Mouse (Mus musculus) stomach, embryonic 15.5 days (tissue): ENCODE data around the gene Gm10337. TPM values are rescaled to one million over a fixed set of nuclear protein-coding genes. Genes with fewer than 3 reads are reported as not detected.

Experiments
- ATAC-seq: fragments of 200-750 bp; cut with Nextera tagmentation; 2 replicates; pipeline ENCODE4 v1.8.0; 2017; ENCODE audit warnings: low read depth, moderate number of reproducible peaks, moderate TSS enrichment; ENCODE audit not compliant: insufficient read depth, low FRiP score
- H3K27ac ChIP-seq: fragments of 300-500 bp; sonication (generic); 2 replicates; pipeline ENCODE4 v1.5.1; 2015; ENCODE audit warnings: mild to moderate bottlenecking, inconsistent platforms
- H3K27me3 ChIP-seq: fragments of 300-500 bp; sonication (generic); replicated peaks from 2 replicates; pipeline ENCODE4 v1.6.1; 2015; ENCODE audit warnings: inconsistent platforms
- H3K36me3 ChIP-seq: fragments of 300-500 bp; sonication (generic); 2 replicates; pipeline ENCODE4 v1.6.1; 2015; ENCODE audit warnings: inconsistent platforms
- H3K4me1 ChIP-seq: fragments of 300-500 bp; sonication (generic); 2 replicates; pipeline ENCODE4 v1.6.1; 2015; ENCODE audit warnings: inconsistent platforms
- H3K4me2 ChIP-seq: fragments of 300-500 bp; sonication (generic); 2 replicates; pipeline ENCODE4 v1.6.1; 2015; ENCODE audit warnings: mild to moderate bottlenecking, inconsistent platforms
- H3K4me3 ChIP-seq: fragments of 300-500 bp; sonication (generic); replicated peaks from 2 replicates; pipeline ENCODE4 v1.5.1; 2015; ENCODE audit warnings: inconsistent platforms
- H3K9ac ChIP-seq: fragments of 300-500 bp; sonication (generic); 2 replicates; pipeline ENCODE4 v1.6.1; 2015; ENCODE audit warnings: inconsistent platforms
- H3K9me3 ChIP-seq: fragments of 300-500 bp; sonication (generic); 2 replicates; pipeline ENCODE4 v1.6.1; 2016; ENCODE audit warnings: inconsistent platforms
- WGBS: fragments of 180-500 bp; shearing (Covaris S2); methylation state at CpG from one replicate; pipeline ENCODE4 v1.1.7; 2015; 5-methylcytosine and 5-hydroxymethylcytosine counted together
- polyA plus RNA-seq: library from polyadenylated mRNA; unstranded; fragments of >200 nt; fragmentation: Nextera tagmentation; extraction: Ambion mirVana; gene quantifications from 2 replicates; pipeline ENCODE4 v1.2.1, GENCODE M21; 2015

Gene Gm10337
- polyA plus RNA-seq, 1 experiment from 2014 or later: 8.1 TPM

- no peaks in the 10 kb centered on the region for H3K4me1 ChIP-seq
- no peak overlapping the region for H3K4me2 ChIP-seq
- 88% methylated on average over 5 of the region's 5 CpGs for WGBS
- ATAC-seq: no peak
- H3K27ac ChIP-seq: no peak overlapping the region
- no peak overlapping the region for H3K4me3 ChIP-seq
- no peaks in the 10 kb centered on the region for H3K9me3 ChIP-seq
- peaks cover 57% of the 10 kb centered on the region for H3K36me3 ChIP-seq
- H3K9ac ChIP-seq: no peak overlapping the region
- no peaks in the 10 kb centered on the region for H3K27me3 ChIP-seq
Measured at GRCm38 (mm10) chr15:102500479-102500878, 3.0 kb upstream of the Gm10337 start.

- no peaks in the 10 kb centered on the region for H3K4me1 ChIP-seq
- no peak overlapping the region for H3K4me2 ChIP-seq
- H3K4me3 ChIP-seq: no peak overlapping the region
- H3K36me3 ChIP-seq: peaks cover 54% of the 10 kb centered on the region
- H3K9me3 ChIP-seq: no peaks in the 10 kb centered on the region
- no peaks in the 10 kb centered on the region for H3K27me3 ChIP-seq
- 85% methylated on average over 19 of the region's 19 CpGs for WGBS
- H3K9ac ChIP-seq: no peak overlapping the region
- no peak overlapping the region for H3K27ac ChIP-seq
- ATAC-seq: no peak
Measured at GRCm38 (mm10) chr15:102501084-102501814, 2.3 kb upstream of the Gm10337 start.

- Histone ChIP-seq H3K4me2 (no peak overlapping the region), H3K27ac (no peak overlapping the region), H3K27me3 (no peaks in the 10 kb centered on the region), H3K9me3 (no peaks in the 10 kb centered on the region), H3K36me3 (peaks cover 52% of the 10 kb centered on the region), H3K4me1 (no peaks in the 10 kb centered on the region), H3K4me3 (no peak overlapping the region), H3K9ac (no peak overlapping the region)
- no peak for ATAC-seq
- 57% methylated on average over 9 of the region's 9 CpGs for WGBS
Measured at GRCm38 (mm10) chr15:102502254-102502840, 1.2 kb upstream of the Gm10337 start.

GRCm38 (mm10) chr15:102503924-102504782 lies 631 bp downstream of the Gm10337 start:
- WGBS: 84% methylated on average over 9 of the region's 9 CpGs
- Histone ChIP-seq H3K27me3 (no peaks in the 10 kb centered on the region), H3K27ac (no peak overlapping the region), H3K9me3 (no peaks in the 10 kb centered on the region), H3K4me2 (no peak overlapping the region), H3K9ac (no peak overlapping the region), H3K36me3 (peaks cover 48% of the 10 kb centered on the region), H3K4me1 (no peaks in the 10 kb centered on the region), H3K4me3 (no peak overlapping the region)
- ATAC-seq: no peak

GRCm38 (mm10) chr15:102505073-102505769 lies 1.7 kb downstream of the Gm10337 start:
- H3K4me2 ChIP-seq: no peak overlapping the region
- peaks cover 37% of the 10 kb centered on the region for H3K36me3 ChIP-seq
- H3K27ac ChIP-seq: no peak overlapping the region
- no peaks in the 10 kb centered on the region for H3K9me3 ChIP-seq
- H3K4me1 ChIP-seq: no peaks in the 10 kb centered on the region; the same call in 1 of the 2 replicates
- no peak for ATAC-seq
- H3K27me3 ChIP-seq: no peaks in the 10 kb centered on the region
- H3K9ac ChIP-seq: no peak overlapping the region
- no peak overlapping the region for H3K4me3 ChIP-seq
- WGBS: 59% methylated on average over 12 of the region's 12 CpGs

- Histone ChIP-seq H3K4me3 (no peak overlapping the region), H3K9ac (no peak overlapping the region), H3K27ac (no peak overlapping the region), H3K9me3 (no peaks in the 10 kb centered on the region), H3K4me2 (no peak overlapping the region), H3K4me1 (peaks cover 2% of the 10 kb centered on the region; the same call in 1 of the 2 replicates), H3K36me3 (peaks cover 30% of the 10 kb centered on the region), H3K27me3 (no peaks in the 10 kb centered on the region)
- WGBS: 71% methylated on average over 9 of the region's 9 CpGs
- no peak for ATAC-seq
Measured at GRCm38 (mm10) chr15:102505770-102506463, 2.4 kb downstream of the Gm10337 start.

- no peak for ATAC-seq
- no peak overlapping the region for H3K4me3 ChIP-seq
Measured at GRCm38 (mm10) chr15:102506464-102506830, 2.9 kb downstream of the Gm10337 start.

GRCm38 (mm10) chr15:102506864-102507263 lies 3.3 kb downstream of the Gm10337 start:
- peaks cover 12% of the 10 kb centered on the region for H3K4me1 ChIP-seq
- no peak overlapping the region for H3K9ac ChIP-seq
- H3K36me3 ChIP-seq: peaks cover 21% of the 10 kb centered on the region
- no peak overlapping the region for H3K4me2 ChIP-seq
- no peak overlapping the region for H3K27ac ChIP-seq
- no peak for ATAC-seq
- H3K27me3 ChIP-seq: no peaks in the 10 kb centered on the region
- WGBS: 82% methylated on average over 1 of the region's 1 CpGs
- no peak overlapping the region for H3K4me3 ChIP-seq
- no peaks in the 10 kb centered on the region for H3K9me3 ChIP-seq

More at GRCm38 (mm10) chr15:102506464-102506830, 2.9 kb downstream of the Gm10337 start:
- Histone ChIP-seq H3K27ac (no peak overlapping the region), H3K4me2 (no peak overlapping the region), H3K9ac (no peak overlapping the region), H3K27me3 (no peaks in the 10 kb centered on the region), H3K4me1 (peaks cover 8% of the 10 kb centered on the region), H3K9me3 (no peaks in the 10 kb centered on the region), H3K36me3 (peaks cover 26% of the 10 kb centered on the region)
- 17% methylated on average over 2 of the region's 2 CpGs for WGBS

GRCm38 (mm10) chr15:102507561-102507960 lies 4.0 kb downstream of the Gm10337 start:
- Histone ChIP-seq H3K9ac (no peak overlapping the region), H3K4me3 (no peak overlapping the region), H3K36me3 (peaks cover 15% of the 10 kb centered on the region), H3K27ac (no peak overlapping the region), H3K27me3 (no peaks in the 10 kb centered on the region), H3K4me1 (peaks cover 17% of the 10 kb centered on the region), H3K9me3 (no peaks in the 10 kb centered on the region), H3K4me2 (no peak overlapping the region)
- ATAC-seq: no peak

GRCm38 (mm10) chr15:102508336-102508735 lies 4.8 kb downstream of the Gm10337 start:
- no peak for ATAC-seq
- 77% methylated on average over 3 of the region's 3 CpGs for WGBS
- Histone ChIP-seq H3K27me3 (no peaks in the 10 kb centered on the region), H3K27ac (no peak overlapping the region), H3K36me3 (peaks cover 8% of the 10 kb centered on the region; the same call in 1 of the 2 replicates), H3K9ac (no peak overlapping the region), H3K9me3 (no peaks in the 10 kb centered on the region), H3K4me1 (peaks cover 24% of the 10 kb centered on the region), H3K4me2 (no peak overlapping the region), H3K4me3 (no peak overlapping the region)

GRCm38 (mm10) chr15:102510110-102510509 lies 6.6 kb downstream of the Gm10337 start:
- peak; percentile 20; the same call in 1 of the 2 replicates for ATAC-seq
- Histone ChIP-seq H3K36me3 (no peaks in the 10 kb centered on the region), H3K4me2 (peak overlapping the region; percentile 95), H3K9me3 (no peaks in the 10 kb centered on the region), H3K4me1 (peaks cover 24% of the 10 kb centered on the region), H3K27me3 (no peaks in the 10 kb centered on the region), H3K9ac (peak overlapping the region; percentile 66), H3K27ac (peak overlapping the region; percentile 87), H3K4me3 (peak overlapping the region; percentile 70)
- WGBS: 4% methylated on average over 9 of the region's 9 CpGs
